Mouse (Mus musculus) layer of hippocampus, adult 9-10 months (tissue): ENCODE results near the gene BC100530.
"Not testable (repeated sequence)": the region's sequence is repeated elsewhere in the genome, so short reads cannot be mapped to it uniquely, and the experiment has no call there.

Source experiments
- DNase-seq: peaks from one replicate; pipeline ENCODE4 v3.0.0; 2022; ENCODE audit warnings: low spot score

The BC100530 gene

GRCm38 (mm10) chr16:36367648-36368047, at the start of gene BC100530:
TSS of gene BC100530 (minus strand) at chr16:36367748.
- DNase-seq: not testable (repeated sequence)

- no peak for DNase-seq
Observed at GRCm38 (mm10) chr16:36408357-36408756, 40.8 kb upstream of the BC100530 start, which contains the start of gene Stfa2. TSS of gene Stfa2 (minus strand) at chr16:36408457.

- DNase-seq: no peak
Observed at GRCm38 (mm10) chr16:36389060-36389459, 21.5 kb upstream of the BC100530 start.

- no peak for DNase-seq
Observed at GRCm38 (mm10) chr16:36337171-36337570, 30.4 kb downstream of the BC100530 start.

GRCm38 (mm10) chr16:36334232-36334631, 33.3 kb downstream of the BC100530 start, which contains the start of gene BC117090:
TSS of gene BC117090 (minus strand) at chr16:36334332.
- DNase-seq: no peak

GRCm38 (mm10) chr16:36319286-36319685, 48.3 kb downstream of the BC100530 start:
- no peak for DNase-seq

- DNase-seq: not testable (repeated sequence)
Observed at GRCm38 (mm10) chr16:36316111-36316510, 51.4 kb downstream of the BC100530 start.
